Mouse (Mus musculus): Measurements from ENCODE around the gene Tbce. TPM values are rescaled to one million over a fixed set of nuclear protein-coding genes. Genes with fewer than 3 reads are reported as not detected.

Tbce gene
- total and polyA plus RNA-seq, 3 experiments: 35.3 to 56.9 TPM; not detected in 1

- H3K79me2 ChIP-seq (ENCODE audit: control insufficient read depth, insufficient read depth, low read length, poor library complexity): no peaks in the 10 kb centered on the region
- no peaks in the 10 kb centered on the region for H3K27me3 ChIP-seq (ENCODE audit: control insufficient read depth in 1 of 2, insufficient read depth in 2 of 2, low read length in 2 of 2)
- no peak overlapping the region for H3K9ac ChIP-seq (ENCODE audit: control insufficient read depth, low read depth, low read length, poor library complexity, severe bottlenecking)
- no peaks in the 10 kb centered on the region for H3K9me3 ChIP-seq (replicated peaks; ENCODE audit: insufficient read depth, low read length)
- peak; percentile 77 for DNase-seq (ENCODE audit: low read depth, low spot score)
- peak overlapping the region; percentile 83 for H3K27ac ChIP-seq (ENCODE audit: control insufficient read depth, low read depth, low read length)
- H3K4me1 ChIP-seq (ENCODE audit: control insufficient read depth in 1 of 2, insufficient read depth in 2 of 2, low read length in 2 of 2): peaks cover 16 to 21% of the 10 kb centered on the region in 2 experiments
- H3K4me3 ChIP-seq (ENCODE audit: control insufficient read depth in 1 of 2, insufficient read depth in 1 of 2, low read depth in 2 of 2, low read length in 2 of 2): no peak overlapping the region
- 0 out of 2 replicates have a peak, but pooled peaks have one; percentile 9 for TF ChIP-seq ETS1 (IDR thresholded peaks at IDR 0.05; ENCODE audit: low read depth, low read length)
- TF ChIP-seq TCF12 (IDR thresholded peaks at IDR 0.05; ENCODE audit: low read depth, low read length): no peak
- H3K36me3 ChIP-seq (ENCODE audit: control insufficient read depth in 1 of 2, insufficient read depth in 2 of 2, low read length in 2 of 2): peaks cover 13 to 26% of the 10 kb centered on the region in 2 experiments
Observed at GRCm38 (mm10) chr13:14018852-14019251, 20.6 kb downstream of the Tbce start.

- Histone ChIP-seq H3K79me2 (ENCODE audit: control insufficient read depth, insufficient read depth, low read length, poor library complexity) (no peaks in the 10 kb centered on the region), H3K9me3 (replicated peaks; ENCODE audit: insufficient read depth, low read length) (no peaks in the 10 kb centered on the region), H3K27ac (ENCODE audit: control insufficient read depth, low read depth, low read length) (peak overlapping the region; percentile 83), H3K27me3 (ENCODE audit: control insufficient read depth in 1 of 2, insufficient read depth in 2 of 2, low read length in 2 of 2) (no peaks in the 10 kb centered on the region), H3K9ac (ENCODE audit: control insufficient read depth, low read depth, low read length, poor library complexity, severe bottlenecking) (peak overlapping the region; percentile 29; the same call in 1 of the 2 replicates), H3K36me3 (ENCODE audit: control insufficient read depth in 1 of 2, insufficient read depth in 2 of 2, low read length in 2 of 2) (peaks cover 13 to 26% of the 10 kb centered on the region in 2 experiments), H3K4me3 (ENCODE audit: control insufficient read depth in 1 of 2, insufficient read depth in 1 of 2, low read depth in 2 of 2, low read length in 2 of 2) (no peak overlapping the region), H3K4me1 (ENCODE audit: control insufficient read depth in 1 of 2, insufficient read depth in 2 of 2, low read length in 2 of 2) (peaks cover 16 to 21% of the 10 kb centered on the region in 2 experiments)
- DNase-seq (ENCODE audit: low read depth, low spot score): peak; percentile 42
- TF ChIP-seq UBTF (IDR thresholded peaks at IDR 0.05; ENCODE audit: borderline replicate concordance, insufficient read depth, low read depth, low read length): no peak
- TF ChIP-seq MXI1 (IDR thresholded peaks at IDR 0.05; ENCODE audit: low read depth, low read length): peak; percentile 60
- no peak for TF ChIP-seq ZC3H11A (IDR thresholded peaks at IDR 0.05; ENCODE audit: low read depth, low read length)
- no peak for TF ChIP-seq HCFC1 (IDR thresholded peaks at IDR 0.05; ENCODE audit: low read depth, low read length)
- no peak for TF ChIP-seq NRF1 (IDR thresholded peaks at IDR 0.05; ENCODE audit: insufficient read depth, low read depth, low read length, poor library complexity, severe bottlenecking)
- no peak for TF ChIP-seq POLR2AphosphoS2 (IDR thresholded peaks at IDR 0.05; ENCODE audit: low read length)
- peak; percentile 70 to 86 for TF ChIP-seq EP300 (IDR thresholded peaks at IDR 0.05; ENCODE audit: low read depth in 1 of 2, low read length in 2 of 2)
- no peak for TF ChIP-seq RCOR1 (IDR thresholded peaks at IDR 0.05; ENCODE audit: low read depth, low read length)
- peak; percentile 56 for TF ChIP-seq MYB (IDR thresholded peaks at IDR 0.05; ENCODE audit: low read depth, low read length)
- TF ChIP-seq MAX (IDR thresholded peaks at IDR 0.05; ENCODE audit: low read length): no peak
- no peak for TF ChIP-seq SMC3 (IDR thresholded peaks at IDR 0.05; ENCODE audit: low read depth, low read length)
- peak; percentile 50 for TF ChIP-seq SIN3A (IDR thresholded peaks at IDR 0.05; ENCODE audit: low read length)
- TF ChIP-seq POLR2AphosphoS5 (IDR thresholded peaks at IDR 0.05; ENCODE audit: borderline replicate concordance, low read depth, low read length): no peak
- peak; percentile 83 for TF ChIP-seq TCF12 (IDR thresholded peaks at IDR 0.05; ENCODE audit: low read depth, low read length)
- no peak for TF ChIP-seq TAL1 (IDR thresholded peaks at IDR 0.05; ENCODE audit: low read length)
- no peak for TF ChIP-seq JUND (IDR thresholded peaks at IDR 0.05; ENCODE audit: low read depth, low read length)
- no peak for TF ChIP-seq ELF1 (IDR thresholded peaks at IDR 0.05; ENCODE audit: low read depth, low read length)
- TF ChIP-seq MEF2A (IDR thresholded peaks at IDR 0.05; ENCODE audit: extremely low read depth, insufficient replicate concordance, low read depth, low read length, poor library complexity, severe bottlenecking): no peak
- no peak for TF ChIP-seq USF2 (IDR thresholded peaks at IDR 0.05; ENCODE audit: borderline replicate concordance in 1 of 2, insufficient read depth in 1 of 2, low read depth in 1 of 2, low read length in 2 of 2)
- TF ChIP-seq ETS1 (IDR thresholded peaks at IDR 0.05; ENCODE audit: low read depth, low read length): peak; percentile 81
- TF ChIP-seq MAZ (IDR thresholded peaks at IDR 0.05; ENCODE audit: low read depth, low read length): no peak
- TF ChIP-seq NELFE (IDR thresholded peaks at IDR 0.05; ENCODE audit: low read depth, low read length): no peak
- TF ChIP-seq BHLHE40 (IDR thresholded peaks at IDR 0.05; ENCODE audit: borderline replicate concordance, low read depth, low read length): no peak
- TF ChIP-seq CHD2 (IDR thresholded peaks at IDR 0.05; ENCODE audit: low read length): no peak
- TF ChIP-seq GABPA (IDR thresholded peaks at IDR 0.05; ENCODE audit: low read depth, low read length): no peak
- no peak for TF ChIP-seq CHD1 (IDR thresholded peaks at IDR 0.05; ENCODE audit: low read depth, low read length)
- TF ChIP-seq ZMIZ1 (IDR thresholded peaks at IDR 0.05; ENCODE audit: low read depth, low read length): no peak; the same call in 1 of the 2 replicates
- no peak for TF ChIP-seq KAT2A (conservative IDR thresholded peaks at IDR 0.05; ENCODE audit: low read depth, low read length)
- no peak for TF ChIP-seq TBP (IDR thresholded peaks at IDR 0.05; ENCODE audit: low read depth, low read length)
- no peak for TF ChIP-seq E2F4 (IDR thresholded peaks at IDR 0.05; ENCODE audit: borderline replicate concordance, low read depth, low read length)
- TF ChIP-seq MAFK (IDR thresholded peaks at IDR 0.05; ENCODE audit: borderline replicate concordance, low read depth, low read length): no peak
Observed at GRCm38 (mm10) chr13:14018283-14018682, 21.2 kb downstream of the Tbce start.

Data from MEL (cell line).